Mouse (Mus musculus) activated CD4-positive, CD25-positive, alpha-beta regulatory T cell, adult 4 months (primary cell): ENCODE results near the gene Slc50a1. TPM values are rescaled to one million over a fixed set of nuclear protein-coding genes. Genes with fewer than 3 reads are reported as not detected.

ENCODE experiments used
- ATAC-seq: one replicate; pipeline ENCODE4 v1.8.0; 2017
- polyA plus RNA-seq, 2 experiments: library from polyadenylated mRNA; unstranded; fragments of 100-300 nt; shearing (Covaris generic); gene quantifications; one replicate each; pipeline ENCODE4 v1.2.1; 2017

The Slc50a1 gene
- polyA plus RNA-seq, 2 experiments from 2014 or later: 195 to 254 TPM

DNA sequence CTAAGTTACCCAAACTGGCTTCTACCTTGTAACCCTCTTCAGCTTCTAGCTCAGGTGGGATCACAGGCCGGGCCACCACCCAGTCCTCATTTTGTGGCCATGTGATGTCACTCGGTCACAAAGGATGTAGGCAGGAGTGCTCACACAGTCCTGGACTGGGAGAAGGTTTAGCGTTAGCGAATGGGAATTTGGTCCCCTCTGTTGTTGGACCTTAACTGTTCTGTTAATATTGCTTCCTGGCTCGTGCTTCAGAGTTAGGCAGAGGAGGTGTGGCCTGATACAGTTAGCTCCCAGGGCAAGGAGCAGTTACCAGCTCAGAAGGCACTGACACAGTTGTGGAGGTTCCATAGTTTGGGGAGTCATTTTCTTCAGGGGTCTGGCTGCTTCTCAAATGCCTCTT, 23.8 kb upstream of the Slc50a1 start:
- no peak for ATAC-seq

GRCm38 (mm10) chr3:89293247-89293918, 23.0 kb upstream of the Slc50a1 start:
- ATAC-seq: no peak

GRCm38 (mm10) chr3:89292303-89292702, 21.9 kb upstream of the Slc50a1 start:
- no peak for ATAC-seq

DNA sequence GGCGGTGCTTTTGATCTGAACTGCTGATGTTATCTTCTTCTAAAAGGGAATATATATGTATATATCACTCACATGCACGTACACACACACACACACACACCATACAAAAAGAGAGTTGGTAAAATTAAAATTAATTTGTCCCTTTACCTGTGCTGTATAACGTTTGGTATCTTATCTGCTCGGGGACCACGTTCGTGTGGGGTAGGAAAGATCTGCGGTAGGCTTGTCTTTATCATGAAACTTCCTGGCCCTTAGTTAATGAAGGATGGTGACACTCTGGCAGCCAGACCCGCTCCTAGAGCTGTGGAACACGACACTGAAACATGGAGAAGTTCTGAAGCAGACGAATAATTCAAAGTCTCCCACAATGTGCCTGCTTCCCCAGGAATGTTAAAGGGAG, 21.5 kb upstream of the Slc50a1 start:
- ATAC-seq: no peak

DNA sequence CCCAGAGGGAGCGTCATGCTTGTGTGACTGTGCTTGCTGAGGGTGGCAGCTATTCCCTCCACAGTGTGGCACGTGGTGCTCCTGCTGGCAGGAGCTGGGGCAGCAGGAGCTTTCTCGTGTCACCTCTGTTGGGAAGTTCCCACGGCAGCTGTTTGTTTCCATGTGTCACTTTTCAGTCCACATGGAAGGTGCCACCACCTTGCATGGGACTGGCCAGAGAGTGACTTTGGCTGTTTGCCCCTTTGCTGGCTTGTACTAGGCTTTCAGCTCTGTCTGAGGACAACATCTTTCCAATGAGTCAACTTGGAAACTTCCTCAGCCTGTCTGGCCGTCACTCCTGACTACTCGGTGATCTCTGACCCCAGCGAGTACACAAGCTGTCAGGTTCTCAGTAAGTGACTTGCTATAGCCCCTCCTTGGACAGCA, 18.1 kb upstream of the Slc50a1 start:
- ATAC-seq: no peak

- no peak for ATAC-seq
These were observed 16.9 kb upstream of the Slc50a1 start for GRCm38 (mm10) chr3:89287286-89287685.

DNA sequence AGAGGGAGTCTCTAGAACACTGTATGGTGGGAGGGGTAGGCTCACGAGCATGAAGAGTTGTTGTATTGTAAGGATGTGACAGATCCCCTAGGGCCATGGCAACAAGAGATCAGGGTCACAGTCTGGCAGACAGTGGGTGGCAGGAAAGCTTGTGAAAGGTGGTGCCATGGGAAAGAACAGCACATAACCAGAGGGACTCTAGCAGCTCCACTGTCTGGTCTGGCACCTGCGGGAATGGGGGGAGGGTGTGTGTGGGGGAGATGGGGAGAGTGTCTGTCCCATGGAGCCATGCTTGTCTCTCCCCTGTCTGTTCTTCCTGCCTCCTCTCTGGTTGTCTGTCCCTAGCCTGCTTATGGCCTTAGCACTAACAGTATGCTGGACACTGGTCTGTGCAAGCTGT, 15.2 kb upstream of the Slc50a1 start:
- ATAC-seq: no peak

DNA sequence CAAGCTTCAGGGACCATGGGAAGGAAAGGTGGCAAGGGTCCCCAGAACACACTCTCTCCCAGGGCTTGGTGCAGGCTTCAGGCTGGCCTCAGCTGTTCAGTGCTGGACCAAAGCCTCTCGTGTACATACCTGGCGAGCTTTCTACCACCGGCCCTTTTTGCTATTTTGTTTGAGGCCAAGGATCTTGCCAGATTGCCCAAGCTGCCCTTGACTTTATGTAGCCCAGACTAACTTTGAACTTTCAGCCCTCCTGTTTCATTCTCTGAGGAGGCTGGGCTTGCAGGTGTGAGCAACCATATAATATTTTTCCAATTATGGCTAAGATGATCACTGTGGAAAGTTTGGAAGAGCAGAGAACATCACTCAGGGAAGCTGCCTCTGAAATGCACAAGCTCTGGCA, 13.9 kb upstream of the Slc50a1 start:
- ATAC-seq: no peak

DNA sequence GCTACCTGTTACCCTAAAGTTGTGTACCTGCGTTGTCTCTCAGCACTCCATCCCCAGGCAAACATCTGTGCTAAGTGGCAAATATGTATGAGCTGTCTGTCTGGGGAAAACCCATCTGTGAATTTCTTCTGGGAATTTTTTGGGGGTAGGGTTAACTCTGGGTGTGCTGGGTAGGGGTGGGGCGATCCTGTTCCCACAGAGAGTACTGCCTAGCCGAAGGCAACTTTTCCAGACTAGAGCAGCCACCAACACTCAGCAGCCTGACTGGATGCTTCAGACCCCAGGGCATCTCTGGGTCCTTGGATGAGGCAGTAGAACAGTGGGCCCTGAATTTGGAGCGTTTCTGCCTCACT, 11.9 kb upstream of the Slc50a1 start:
- ATAC-seq: no peak

DNA sequence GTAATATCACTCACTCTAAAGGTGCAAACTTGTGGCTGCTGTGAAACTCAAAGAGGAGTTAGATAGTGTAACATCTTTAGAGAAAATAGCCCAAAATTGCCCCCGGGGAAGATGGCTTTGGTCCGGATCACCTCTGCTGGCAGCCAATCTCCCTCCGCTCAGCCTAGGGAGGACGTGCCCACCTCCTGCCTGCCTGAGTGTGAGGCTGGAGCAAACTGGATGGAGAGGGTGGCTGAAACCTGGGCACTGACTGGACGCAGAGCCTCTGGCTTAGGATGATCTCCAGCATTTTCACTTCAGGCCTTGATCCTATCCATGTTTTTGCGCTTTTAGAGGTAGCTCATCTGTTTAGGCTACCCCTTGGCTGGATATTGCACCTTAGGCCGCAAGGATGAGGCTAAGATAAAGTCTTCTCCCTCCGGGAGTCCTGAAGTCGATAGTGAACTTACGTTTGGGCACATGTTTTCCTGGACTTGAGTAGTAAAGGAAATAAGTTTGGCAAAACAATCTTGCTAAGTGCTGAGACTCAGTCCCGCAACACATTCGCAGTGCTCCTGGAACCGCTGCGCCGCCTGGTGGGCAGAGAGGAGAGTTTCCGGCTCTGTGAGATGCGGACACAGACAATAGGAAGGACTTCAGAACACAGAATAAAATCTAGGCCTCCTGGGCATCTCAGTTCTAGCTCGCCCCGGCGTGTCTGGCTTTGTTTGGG, 11.4 kb upstream of the Slc50a1 start:
- peak; percentile 65 for ATAC-seq

DNA sequence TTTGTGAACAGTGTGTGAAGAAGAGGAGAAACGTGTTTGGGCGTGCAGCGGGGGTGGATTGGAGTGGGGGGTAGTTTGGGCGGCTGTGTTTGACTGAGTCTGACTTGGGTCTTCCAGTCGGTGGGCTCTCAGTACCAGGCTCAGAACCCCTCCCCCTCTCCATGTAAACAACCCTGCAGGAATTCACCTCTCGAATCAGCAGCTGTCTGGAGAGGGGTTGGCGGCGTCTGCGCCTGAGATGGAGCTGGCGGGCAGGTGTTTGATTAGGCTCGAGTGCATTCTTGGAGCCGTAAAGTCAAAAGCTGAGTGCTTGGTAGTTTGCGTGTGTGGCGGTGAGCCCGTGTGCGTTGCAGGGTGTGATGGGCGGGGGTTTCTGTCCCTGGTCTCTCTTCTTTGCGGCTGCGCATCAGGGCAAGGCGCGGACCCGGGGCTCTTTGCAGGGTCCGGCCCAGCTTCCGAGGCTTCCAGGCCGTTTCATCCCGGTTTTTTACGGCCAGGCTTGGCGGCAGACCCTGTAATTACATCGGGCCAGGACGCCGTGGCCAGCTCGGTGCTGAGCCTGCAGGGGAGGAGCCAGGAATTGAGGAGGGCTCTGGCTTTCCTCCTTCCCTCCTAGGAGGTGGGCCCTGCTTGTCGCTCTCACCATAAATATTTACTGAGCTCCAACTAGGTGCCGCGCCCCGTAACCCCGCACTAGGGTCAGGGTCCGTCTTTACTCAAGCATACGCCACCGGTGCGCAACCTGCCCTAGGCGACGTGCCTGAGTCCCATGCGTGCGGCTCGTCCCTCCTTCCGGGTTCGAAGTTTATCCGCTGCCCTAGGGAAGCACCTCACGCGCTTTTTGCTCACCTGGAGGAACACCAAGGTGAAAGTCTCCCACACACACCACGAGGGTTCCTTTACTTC, 10.5 kb upstream of the Slc50a1 start, which contains the start of gene Efna1:
Gene Efna1, minus strand, starts transcription at position 537 of the 906 bp plus-strand sequence.
- ATAC-seq: no peak

DNA sequence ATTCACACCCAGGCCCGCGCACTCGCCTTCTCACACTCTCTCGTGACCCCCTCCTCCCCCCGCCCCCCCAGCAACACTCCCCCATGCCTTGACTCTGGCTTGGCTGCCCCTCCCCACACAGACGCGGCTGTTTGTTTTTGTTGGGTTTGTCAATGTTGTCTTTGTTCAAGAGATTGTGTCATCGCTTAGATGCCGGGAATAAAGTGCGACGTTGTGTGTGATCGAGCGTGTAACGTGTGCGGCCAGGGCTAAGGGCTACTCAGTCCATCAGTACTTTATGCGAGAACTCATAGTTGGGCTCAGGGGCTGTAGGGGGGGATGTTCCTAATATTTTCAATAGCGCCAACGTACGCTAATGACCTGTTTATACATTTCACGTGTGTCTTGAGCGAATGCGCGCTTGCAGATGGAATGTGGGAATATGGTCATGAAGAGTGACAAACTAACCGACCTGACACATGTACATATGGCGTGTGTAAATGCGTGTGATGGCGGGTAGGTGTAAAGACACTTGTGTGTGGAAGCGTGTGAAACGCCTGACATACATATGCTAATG, 9.8 kb upstream of the Slc50a1 start:
- no peak for ATAC-seq

- ATAC-seq: no peak
These were observed 9.0 kb upstream of the Slc50a1 start for GRCm38 (mm10) chr3:89279153-89279890.

DNA sequence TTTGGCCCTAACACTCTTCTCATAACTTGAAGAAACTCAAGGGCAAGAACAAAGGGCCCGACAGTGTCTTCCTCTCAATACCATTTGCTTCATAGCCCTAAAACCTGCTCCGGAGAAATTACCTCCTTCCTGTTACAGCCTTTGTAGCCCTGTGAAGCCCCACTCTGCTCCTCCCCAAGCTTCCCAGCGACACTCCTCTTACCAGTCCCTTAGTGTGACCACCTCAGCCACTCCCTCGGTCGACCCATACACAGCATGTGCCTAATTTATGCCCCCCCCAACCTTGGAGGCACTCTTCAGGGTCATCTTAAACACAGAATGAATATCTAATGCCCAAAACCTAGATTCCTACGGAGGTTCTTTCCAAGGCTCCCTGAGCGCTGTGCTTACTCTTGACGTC, 8.3 kb upstream of the Slc50a1 start:
- no peak for ATAC-seq

DNA sequence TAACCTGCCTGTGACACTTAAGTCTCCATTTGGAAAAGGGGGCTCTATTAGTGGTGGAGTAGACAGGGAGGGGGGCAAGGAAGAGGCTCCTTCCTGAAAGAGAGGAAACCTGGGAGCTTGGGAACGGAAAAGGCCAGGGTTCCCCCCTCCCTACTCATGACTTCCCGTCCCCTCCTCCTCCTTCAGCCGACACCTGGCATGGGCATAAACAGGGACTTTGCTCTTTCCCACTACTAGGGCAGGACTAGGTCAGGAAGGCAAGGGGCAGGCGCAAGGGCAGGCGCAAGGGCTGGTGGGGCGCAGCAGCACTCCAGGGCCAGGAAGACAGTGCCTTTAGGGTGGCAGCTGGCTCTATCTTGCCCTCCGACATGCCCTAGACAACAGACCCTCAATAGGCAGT, 7.7 kb upstream of the Slc50a1 start:
- no peak for ATAC-seq

GRCm38 (mm10) chr3:89277281-89278021, 7.1 kb upstream of the Slc50a1 start:
- ATAC-seq: no peak

- no peak for ATAC-seq
These were observed 5.7 kb upstream of the Slc50a1 start for GRCm38 (mm10) chr3:89276061-89276460.

- ATAC-seq: no peak
These were observed 1.4 kb upstream of the Slc50a1 start for GRCm38 (mm10) chr3:89271760-89272159.

- ATAC-seq: no peak
These were observed 521 bp upstream of the Slc50a1 start for GRCm38 (mm10) chr3:89270891-89271290.

- no peak for ATAC-seq
These were observed 1.5 kb downstream of the Slc50a1 start for GRCm38 (mm10) chr3:89268916-89269315.

DNA sequence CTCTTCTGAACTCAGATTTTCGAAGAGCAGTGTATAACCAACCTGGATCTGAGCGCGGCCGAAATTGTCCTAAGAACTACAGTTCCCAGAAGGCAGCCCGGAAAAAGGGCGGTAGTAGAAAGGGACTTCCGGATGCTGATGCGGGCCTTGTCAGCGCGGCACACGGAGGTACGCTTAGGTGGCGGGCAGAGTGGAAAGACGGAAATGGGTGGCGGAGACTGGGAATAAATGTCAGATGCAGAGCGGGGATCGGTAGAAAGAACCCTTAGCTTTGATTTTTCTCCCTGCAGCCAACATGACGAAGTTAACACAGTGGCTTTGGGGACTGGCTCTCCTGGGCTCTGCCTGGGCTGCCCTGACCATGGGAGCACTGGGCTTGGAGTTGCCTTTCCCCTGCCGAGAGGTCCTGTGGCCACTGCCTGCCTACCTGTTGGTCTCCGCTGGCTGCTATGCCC, 3.9 kb downstream of the Slc50a1 start:
- peak; percentile 94 for ATAC-seq
